Mouse (Mus musculus): Measurements from ENCODE around the gene Cog5. TPM values are rescaled to one million over a fixed set of nuclear protein-coding genes. Genes with fewer than 3 reads are reported as not detected.

Cog5 gene
- total and polyA plus RNA-seq, 2 experiments from 2014 or later, result 18.4 to 46.9 TPM

DNA sequence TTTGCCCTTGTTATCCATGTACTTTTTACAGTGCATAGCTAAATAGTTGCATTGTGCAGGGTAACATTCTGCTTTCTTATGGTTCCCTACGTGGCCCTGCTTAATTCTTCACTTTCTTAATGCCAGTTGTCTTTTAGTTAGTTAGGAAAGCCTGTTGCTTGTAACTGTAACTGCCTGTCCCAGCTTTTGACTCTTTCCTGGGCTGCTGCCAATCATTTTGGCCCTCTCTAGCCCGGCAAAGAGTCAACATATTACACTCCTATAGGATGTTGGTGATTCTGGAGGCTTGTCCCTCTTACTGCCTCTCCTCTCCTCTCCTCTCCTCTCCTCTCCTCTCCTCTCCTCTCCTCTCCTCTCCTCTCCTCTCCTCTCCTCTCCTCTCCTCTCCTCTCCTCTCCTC is 51.5 kb downstream of the Cog5 start:
- no peak for TF ChIP-seq CTCF (IDR thresholded peaks at IDR 0.05; ENCODE audit: low read depth)
- Histone ChIP-seq H3K4me2 (ENCODE audit: low read depth, low read length) (no peak overlapping the region), H3K9me3 (ENCODE audit: low read length) (no peaks in the 10 kb centered on the region), H3K9ac (replicated peaks; ENCODE audit: low read length) (no peak overlapping the region), H3K4me1 (ENCODE audit: insufficient read depth, low read length) (0 out of 2 replicates have a peak, but pooled peaks cover 6% of the 10 kb centered on the region), H3K4me3 (ENCODE audit: low read length) (no peak overlapping the region), H3K27ac (no peak overlapping the region), H3K27me3 (ENCODE audit: insufficient read depth, low read length) (no peaks in the 10 kb centered on the region), H3K36me3 (ENCODE audit: insufficient read depth, low read length) (no peaks in the 10 kb centered on the region)
- WGBS, result 27% methylated on average over 2 of the region's 2 CpGs
- DNase-seq (ENCODE audit: low spot score) (no peak), ATAC-seq (no peak)

DNA sequence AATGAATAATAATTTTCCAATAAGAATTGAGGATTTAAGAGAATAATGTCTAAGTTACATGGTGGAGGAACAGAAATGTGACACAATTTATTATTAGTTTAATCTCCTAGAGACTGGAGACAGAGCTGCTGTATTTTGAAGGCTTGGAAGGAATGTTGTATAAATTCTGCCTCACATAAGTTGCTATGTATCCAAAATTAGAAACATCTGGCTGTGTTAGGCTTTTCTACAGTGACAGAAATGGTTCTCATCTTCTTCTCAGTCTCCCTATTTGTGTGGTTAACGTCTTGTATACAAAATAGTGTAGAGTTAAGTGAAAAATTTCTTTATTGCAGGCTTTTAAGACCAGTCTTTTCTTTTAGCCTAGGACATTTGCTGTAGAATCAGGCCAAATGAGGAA is 52.9 kb downstream of the Cog5 start:
- H3K36me3 ChIP-seq (ENCODE audit: insufficient read depth, low read length), result no peaks in the 10 kb centered on the region
- ATAC-seq, result no peak
- H3K4me1 ChIP-seq (ENCODE audit: insufficient read depth, low read length), result 0 out of 2 replicates have a peak, but pooled peaks cover 6% of the 10 kb centered on the region
- H3K27ac ChIP-seq, result no peak overlapping the region
- TF ChIP-seq CTCF (IDR thresholded peaks at IDR 0.05; ENCODE audit: low read depth), result no peak
- H3K4me3 ChIP-seq (ENCODE audit: low read length), result no peak overlapping the region
- H3K9me3 ChIP-seq (ENCODE audit: low read length), result no peaks in the 10 kb centered on the region
- no peak overlapping the region for H3K9ac ChIP-seq (replicated peaks; ENCODE audit: low read length)
- H3K27me3 ChIP-seq (ENCODE audit: insufficient read depth, low read length), result no peaks in the 10 kb centered on the region
- no peak for DNase-seq (ENCODE audit: low spot score)
- WGBS, result 84% methylated on average over 1 of the region's 1 CpGs
- H3K4me2 ChIP-seq (ENCODE audit: low read depth, low read length), result no peak overlapping the region

- WGBS, result 62% methylated on average over 6 of the region's 6 CpGs
- no peak for ATAC-seq
- H3K9me3 ChIP-seq (ENCODE audit: low read length), result no peaks in the 10 kb centered on the region
- no peak overlapping the region; the same call in 1 of the 2 replicates for H3K4me3 ChIP-seq (ENCODE audit: low read length)
- no peaks in the 10 kb centered on the region for H3K27me3 ChIP-seq (ENCODE audit: insufficient read depth, low read length)
- H3K4me2 ChIP-seq (ENCODE audit: low read depth, low read length), result peak overlapping the region; percentile 56
- no peak for TF ChIP-seq CTCF (IDR thresholded peaks at IDR 0.05; ENCODE audit: low read depth)
- H3K27ac ChIP-seq, result no peak overlapping the region
- H3K36me3 ChIP-seq (ENCODE audit: insufficient read depth, low read length), result no peaks in the 10 kb centered on the region
- 0 out of 2 replicates have a peak, but pooled peaks cover 6% of the 10 kb centered on the region for H3K4me1 ChIP-seq (ENCODE audit: insufficient read depth, low read length)
- H3K9ac ChIP-seq (replicated peaks; ENCODE audit: low read length), result no peak overlapping the region
- DNase-seq (ENCODE audit: low spot score), result peak; percentile 18
Observed at GRCm38 (mm10) chr12:31709665-31710064, 55.0 kb downstream of the Cog5 start.

DNA sequence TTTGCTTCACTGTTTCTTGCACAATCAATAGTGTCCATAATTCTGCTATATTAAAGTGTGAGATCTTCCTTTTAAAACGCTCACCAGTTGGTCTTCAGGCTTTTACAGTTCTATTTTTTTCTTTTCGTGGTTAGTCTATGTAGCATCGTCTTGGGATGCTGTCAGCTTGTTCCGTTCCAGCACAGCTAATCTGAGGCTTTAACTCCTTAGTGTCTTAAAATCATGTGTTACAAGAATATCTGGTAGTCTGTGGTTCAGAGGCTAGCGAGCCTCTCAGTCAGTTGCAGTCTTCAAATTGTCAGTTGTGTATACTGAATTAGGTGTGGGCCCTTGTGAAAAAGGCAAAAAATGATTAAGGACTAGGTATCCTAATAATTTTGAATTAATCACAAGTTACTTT is 57.6 kb downstream of the Cog5 start:
- peak; percentile 60 for DNase-seq (ENCODE audit: low spot score)

DNA sequence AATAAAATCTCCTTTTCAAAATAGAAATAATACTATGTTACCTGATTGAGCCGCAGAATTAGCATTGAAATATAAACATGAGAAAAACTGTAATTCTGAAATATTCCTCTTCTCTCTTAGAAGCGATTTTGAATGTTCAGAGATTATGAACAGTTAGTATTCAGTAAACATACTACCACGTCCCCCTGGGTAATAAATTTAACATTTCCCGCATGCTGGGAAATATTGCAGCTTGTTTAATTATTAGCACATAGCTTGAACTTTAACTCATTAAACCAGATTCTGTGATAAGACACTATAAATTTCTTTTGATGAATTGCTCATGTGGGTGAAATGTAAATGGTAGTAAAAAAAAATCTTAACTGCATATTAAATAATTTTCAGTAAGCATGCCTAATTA is 58.1 kb downstream of the Cog5 start:
- ATAC-seq (no peak), DNase-seq (ENCODE audit: low spot score) (no peak)
- TF ChIP-seq CTCF (IDR thresholded peaks at IDR 0.05; ENCODE audit: low read depth), result no peak
- Histone ChIP-seq H3K9me3 (ENCODE audit: low read length) (no peaks in the 10 kb centered on the region), H3K4me1 (ENCODE audit: insufficient read depth, low read length) (0 out of 2 replicates have a peak, but pooled peaks cover 6% of the 10 kb centered on the region), H3K27me3 (ENCODE audit: insufficient read depth, low read length) (no peaks in the 10 kb centered on the region), H3K4me2 (ENCODE audit: low read depth, low read length) (peak overlapping the region; percentile 56), H3K36me3 (ENCODE audit: insufficient read depth, low read length) (no peaks in the 10 kb centered on the region), H3K9ac (replicated peaks; ENCODE audit: low read length) (no peak overlapping the region), H3K4me3 (ENCODE audit: low read length) (peak overlapping the region; percentile 41), H3K27ac (no peak overlapping the region)
- WGBS, result 65% methylated on average over 4 of the region's 4 CpGs

More for the DNA sequence above, 57.6 kb downstream of the Cog5 start:
- Histone ChIP-seq H3K4me3 (ENCODE audit: low read length) (peak overlapping the region; percentile 41), H3K9me3 (ENCODE audit: low read length) (no peaks in the 10 kb centered on the region), H3K4me2 (ENCODE audit: low read depth, low read length) (peak overlapping the region; percentile 56), H3K27ac (peak overlapping the region; percentile 7; the same call in 1 of the 2 replicates), H3K27me3 (ENCODE audit: insufficient read depth, low read length) (no peaks in the 10 kb centered on the region), H3K4me1 (ENCODE audit: insufficient read depth, low read length) (0 out of 2 replicates have a peak, but pooled peaks cover 6% of the 10 kb centered on the region), H3K9ac (replicated peaks; ENCODE audit: low read length) (peak overlapping the region; percentile 43), H3K36me3 (ENCODE audit: insufficient read depth, low read length) (no peaks in the 10 kb centered on the region)
- WGBS, result 19% methylated on average over 5 of the region's 5 CpGs
- ATAC-seq, result no peak; the same call in 1 of the 2 replicates
- no peak for TF ChIP-seq CTCF (IDR thresholded peaks at IDR 0.05; ENCODE audit: low read depth)

DNA sequence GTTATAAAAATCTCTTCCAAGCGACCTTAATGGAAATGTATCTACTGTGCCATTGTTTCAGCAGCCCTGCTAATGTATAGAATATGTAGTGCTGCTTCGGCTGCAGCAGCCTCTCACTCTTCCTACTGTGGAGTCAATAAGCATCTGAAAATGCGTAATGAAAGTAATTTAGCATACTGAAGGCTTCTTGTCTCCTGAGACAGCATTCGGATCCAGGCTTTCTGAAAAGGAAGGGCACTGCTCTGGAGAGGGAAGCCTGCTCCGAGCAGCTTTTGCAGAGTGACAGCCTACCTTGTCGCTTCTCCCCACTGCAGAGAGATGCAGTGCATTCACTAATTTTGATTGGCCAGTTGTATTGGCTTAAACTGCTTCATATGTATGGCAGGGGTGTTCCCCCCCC is 58.9 kb downstream of the Cog5 start, which contains the start of gene Gpr22:
TSS of gene Gpr22 (minus strand) at position 348 of the 400 bp plus-strand sequence.
- no peaks in the 10 kb centered on the region for H3K27me3 ChIP-seq (ENCODE audit: insufficient read depth, low read length)
- H3K9ac ChIP-seq (replicated peaks; ENCODE audit: low read length), result peak within 1 kb of the TSS; percentile 47
- H3K4me1 ChIP-seq (ENCODE audit: insufficient read depth, low read length), result 0 out of 2 replicates have a peak, but pooled peaks cover 6% of the 10 kb centered on the region
- ATAC-seq, result peak; percentile 95
- no peaks in the 10 kb centered on the region for H3K9me3 ChIP-seq (ENCODE audit: low read length)
- peak within 1 kb of the TSS; percentile 41 for H3K4me3 ChIP-seq (ENCODE audit: low read length)
- TF ChIP-seq CTCF (IDR thresholded peaks at IDR 0.05; ENCODE audit: low read depth), result no peak
- H3K27ac ChIP-seq, result peak within 1 kb of the TSS; percentile 73
- 17% methylated on average over 6 of the region's 6 CpGs for WGBS
- H3K4me2 ChIP-seq (ENCODE audit: low read depth, low read length), result peak within 1 kb of the TSS; percentile 56
- no peaks in the 10 kb centered on the region for H3K36me3 ChIP-seq (ENCODE audit: insufficient read depth, low read length)
- peak; percentile 81 for DNase-seq (ENCODE audit: low spot score)

- TF ChIP-seq CTCF (IDR thresholded peaks at IDR 0.05; ENCODE audit: low read depth), result no peak
- ATAC-seq, result no peak; the same call in 1 of the 2 replicates
- DNase-seq (ENCODE audit: low spot score), result no peak
- Histone ChIP-seq H3K36me3 (ENCODE audit: insufficient read depth, low read length) (no peaks in the 10 kb centered on the region), H3K9me3 (ENCODE audit: low read length) (no peaks in the 10 kb centered on the region), H3K4me2 (ENCODE audit: low read depth, low read length) (peak overlapping the region; percentile 56), H3K27me3 (ENCODE audit: insufficient read depth, low read length) (no peaks in the 10 kb centered on the region), H3K27ac (no peak overlapping the region), H3K9ac (replicated peaks; ENCODE audit: low read length) (no peak overlapping the region; the same call in 1 of the 2 replicates), H3K4me1 (ENCODE audit: insufficient read depth, low read length) (0 out of 2 replicates have a peak, but pooled peaks cover 6% of the 10 kb centered on the region), H3K4me3 (ENCODE audit: low read length) (peak overlapping the region; percentile 41; the same call in 1 of the 2 replicates)
- WGBS, result 69% methylated on average over 3 of the region's 3 CpGs
Observed at GRCm38 (mm10) chr12:31714070-31714469, 59.4 kb downstream of the Cog5 start.

Data from hindbrain, postnatal 0 days (tissue).